Comparison of ENCODE assay signal across 28 mouse cellular contexts in the genomic region with DNA sequence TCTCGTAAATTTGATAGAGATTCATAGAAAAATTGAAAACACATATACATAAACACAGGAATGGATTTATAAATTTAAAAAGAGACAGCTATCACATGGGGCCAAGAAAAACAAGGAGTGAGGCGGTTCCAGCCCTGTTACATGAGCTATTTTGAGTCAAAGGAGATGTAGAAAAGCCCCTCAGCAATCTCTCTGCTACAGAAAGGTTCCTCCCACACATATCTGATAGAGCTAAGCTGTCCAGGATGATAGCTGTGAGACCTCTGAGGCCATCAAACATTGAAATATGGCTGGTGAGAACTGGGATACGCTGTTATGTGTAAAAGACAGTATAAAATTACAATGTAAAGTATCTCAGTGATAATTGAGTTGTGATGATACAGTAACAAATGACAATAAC.
DNase-seq lines count a peak whose midpoint lies in the region; ATAC-seq and TF ChIP-seq lines count a peak whose summit lies in the region.
"Had no signal": no experiment of that assay in that cellular context is flagged by ENCODE, and none has a peak within 500 bp of the region (broad histone marks: within the 10 kb centered on the region; RNA-seq: fewer than 3 reads in every experiment).

No protein-coding gene starts in this region.

- no peaks in the 10 kb centered on the region for H3K9me3 ChIP-seq in kidney, postnatal 0 days (replicated peaks; ENCODE audit: low read length)
- no peaks in the 10 kb centered on the region for H3K9me3 ChIP-seq in G1E (replicated peaks)
- H3K9me3 ChIP-seq in liver, embryonic 15.5 days (replicated peaks): no peaks in the 10 kb centered on the region
- H3K9me3 ChIP-seq: embryonic facial prominence, embryonic 12.5 days; embryonic facial prominence, embryonic 15.5 days; heart, embryonic 12.5 days; heart, embryonic 15.5 days; hindbrain, embryonic 10.5 days; hindbrain, embryonic 13.5 days had no signal

- no peak overlapping the region for H3K4me2 ChIP-seq in kidney, postnatal 0 days (ENCODE audit: low read length)
- H3K4me2 ChIP-seq in liver, embryonic 15.5 days: no peak overlapping the region
- H3K4me2 ChIP-seq: embryonic facial prominence, embryonic 12.5 days; embryonic facial prominence, embryonic 15.5 days; heart, embryonic 12.5 days; heart, embryonic 15.5 days; hindbrain, embryonic 13.5 days had no signal

- H3K9ac ChIP-seq in kidney, postnatal 0 days (ENCODE audit: low read depth, low read length): no peak overlapping the region
- no peak overlapping the region for H3K9ac ChIP-seq in liver, embryonic 15.5 days
- H3K9ac ChIP-seq: embryonic facial prominence, embryonic 12.5 days; embryonic facial prominence, embryonic 15.5 days; forebrain, postnatal 0 days; heart, embryonic 12.5 days; heart, embryonic 15.5 days; hindbrain, embryonic 13.5 days had no signal

- H3K4me1 ChIP-seq in kidney, postnatal 0 days (replicated peaks; ENCODE audit: insufficient read depth, low read length): no peaks in the 10 kb centered on the region
- peaks cover 9% of the 10 kb centered on the region for H3K4me1 ChIP-seq in G1E (ENCODE audit: insufficient read depth, low read depth, low read length)
- no peaks in the 10 kb centered on the region for H3K4me1 ChIP-seq in liver, embryonic 15.5 days (replicated peaks)
- H3K4me1 ChIP-seq: embryonic facial prominence, embryonic 12.5 days; embryonic facial prominence, embryonic 15.5 days; hindbrain, embryonic 10.5 days; hindbrain, embryonic 13.5 days had no signal

- no peak for ATAC-seq in kidney, postnatal 0 days (replicated peaks; ENCODE audit: low FRiP score, low read depth)
- ATAC-seq in G1E (ENCODE audit: extremely low read depth, insufficient number of reproducible peaks, low FRiP score, poor library complexity, severe bottlenecking): peak; percentile 70
- ATAC-seq in liver, embryonic 15.5 days (ENCODE audit: insufficient read depth): peak; percentile 42
- ATAC-seq: forebrain, embryonic 14.5 days; forebrain, postnatal 0 days; hindbrain, embryonic 16.5 days had no signal

- 45% methylated on average over 3 of the region's 3 CpGs for WGBS in kidney, postnatal 0 days
- 50% methylated on average over 3 of the region's 3 CpGs for WGBS in liver, embryonic 15.5 days (ENCODE audit: insufficient replicate concordance)

- H3K27ac ChIP-seq in kidney, postnatal 0 days: no peak overlapping the region
- no peak overlapping the region for H3K27ac ChIP-seq in liver, embryonic 15.5 days (replicated peaks)
- H3K27ac ChIP-seq: embryonic facial prominence, embryonic 12.5 days; embryonic facial prominence, embryonic 15.5 days; gastrocnemius, adult 2 months; heart, embryonic 15.5 days; hindbrain, embryonic 10.5 days; hindbrain, embryonic 13.5 days had no signal

- TF ChIP-seq CTCF in kidney, postnatal 0 days (IDR thresholded peaks at IDR 0.05; ENCODE audit: low read depth): no peak
- no peak for TF ChIP-seq CTCF in G1E (IDR thresholded peaks at IDR 0.05; ENCODE audit: low read depth, low read length)

- no peak overlapping the region for H3K4me3 ChIP-seq in kidney, postnatal 0 days (replicated peaks; ENCODE audit: low read depth, low read length)
- H3K4me3 ChIP-seq in G1E (ENCODE audit: low read depth, low read length): no peak overlapping the region
- H3K4me3 ChIP-seq in liver, embryonic 15.5 days (replicated peaks): no peak overlapping the region
- H3K4me3 ChIP-seq: embryonic facial prominence, embryonic 12.5 days; embryonic facial prominence, embryonic 15.5 days; gastrocnemius, adult 2 months; heart, embryonic 12.5 days; heart, embryonic 15.5 days; hindbrain, embryonic 10.5 days; hindbrain, embryonic 13.5 days had no signal

- peak; percentile 51 for DNase-seq in kidney, postnatal 0 days (ENCODE audit: low spot score)
- DNase-seq in kidney, postnatal 14 days: no peak
- DNase-seq in G1E (ENCODE audit: low spot score): no peak
- DNase-seq in c-Kit-positive CD71-positive TER-119-positive erythroid progenitor cells, embryonic 14.5 days (ENCODE audit: low spot score): peak; percentile 4
- DNase-seq in urinary bladder, postnatal 25 days (ENCODE audit: low spot score): no peak
- DNase-seq in lung, adult 18-20 months: no peak
- DNase-seq: adrenal gland, adult 2 months; adrenal gland, postnatal 14 days; B cell, adult 2 months; cerebellum, adult 2 months; cerebellum, adult 9-11 months; cerebellum, postnatal 25 days; forebrain, postnatal 0 days; gastrocnemius, adult 2 months; gastrocnemius, postnatal 14 days; heart, adult 18-20 months; heart, postnatal 10 days; heart, postnatal 36 days had no signal

- H3K27me3 ChIP-seq in kidney, postnatal 0 days (ENCODE audit: insufficient read depth, low read length): no peaks in the 10 kb centered on the region
- H3K27me3 ChIP-seq in G1E (ENCODE audit: insufficient read depth, low read length): peaks cover 2% of the 10 kb centered on the region
- H3K27me3 ChIP-seq in liver, embryonic 15.5 days: no peaks in the 10 kb centered on the region
- H3K27me3 ChIP-seq: CH12.LX; embryonic facial prominence, embryonic 12.5 days; embryonic facial prominence, embryonic 15.5 days; heart, embryonic 12.5 days; heart, embryonic 15.5 days; hindbrain, embryonic 13.5 days had no signal

- no peaks in the 10 kb centered on the region for H3K36me3 ChIP-seq in kidney, postnatal 0 days (ENCODE audit: insufficient read depth, low read length)
- H3K36me3 ChIP-seq in G1E (replicated peaks): no peaks in the 10 kb centered on the region
- no peaks in the 10 kb centered on the region for H3K36me3 ChIP-seq in liver, embryonic 15.5 days (replicated peaks)
- H3K36me3 ChIP-seq: hindbrain, embryonic 10.5 days had no signal

Comparison
In these comparisons a context has a peak if more than half of its experiments do, and no peak if none do; other contexts are left out.
1. DNase-seq: peak in kidney, postnatal 0 days (single experiment) and c-Kit-positive CD71-positive TER-119-positive erythroid progenitor cells, embryonic 14.5 days (single experiment); none in kidney, postnatal 14 days (single experiment), G1E (single experiment), urinary bladder, postnatal 25 days (single experiment) and lung, adult 18-20 months (0 of 2).